Mouse (Mus musculus) heart, postnatal 4 days (tissue): ENCODE measurements around the gene Pde9a. TPM values are rescaled to one million over a fixed set of nuclear protein-coding genes. Genes with fewer than 3 reads are reported as not detected.
A peak's percentile ranks its signal among the peaks of the same experiment; 100 is the strongest.

Experiments used
- DNase-seq: peaks from one replicate; pipeline ENCODE4 v3.0.0; 2021
- total RNA-seq, 2 experiments: library from RNA; stranded (reverse); gene quantifications; 2 replicates each; pipeline ENCODE4 v1.2.3; 2021

The Pde9a gene
- total RNA-seq, 2 experiments from 2014 or later, result 9.2 to 11.3 TPM

- DNase-seq, result no peak
Measured at GRCm38 (mm10) chr17:31470766-31471418, 84.9 kb downstream of the Pde9a start.

- no peak for DNase-seq
Measured at GRCm38 (mm10) chr17:31474388-31474787, 88.4 kb downstream of the Pde9a start.

GRCm38 (mm10) chr17:31478606-31479005 is 92.6 kb downstream of the Pde9a start:
- no peak for DNase-seq

- no peak for DNase-seq
Measured at GRCm38 (mm10) chr17:31479108-31479844, 93.3 kb downstream of the Pde9a start.

GRCm38 (mm10) chr17:31486616-31487198 is 100.7 kb downstream of the Pde9a start:
- DNase-seq, result no peak

- DNase-seq, result no peak
Measured at GRCm38 (mm10) chr17:31487433-31488060, 101.5 kb downstream of the Pde9a start.

GRCm38 (mm10) chr17:31491355-31491754 is 105.3 kb downstream of the Pde9a start:
- no peak for DNase-seq

GRCm38 (mm10) chr17:31492416-31492815 is 106.4 kb downstream of the Pde9a start:
- DNase-seq, result peak; percentile 85

GRCm38 (mm10) chr17:31494989-31495388 is 109.0 kb downstream of the Pde9a start:
- no peak for DNase-seq

GRCm38 (mm10) chr17:31497726-31498125 is 111.7 kb downstream of the Pde9a start:
- no peak for DNase-seq

GRCm38 (mm10) chr17:31499725-31500124 is 113.7 kb downstream of the Pde9a start:
- no peak for DNase-seq

- no peak for DNase-seq
Measured at GRCm38 (mm10) chr17:31500416-31500815, 114.4 kb downstream of the Pde9a start.

- no peak for DNase-seq
Measured at GRCm38 (mm10) chr17:31500908-31501307, 114.9 kb downstream of the Pde9a start.

- DNase-seq, result no peak
Measured at GRCm38 (mm10) chr17:31502261-31502927, 116.4 kb downstream of the Pde9a start.

- DNase-seq, result no peak
Measured at GRCm38 (mm10) chr17:31503337-31503736, 117.3 kb downstream of the Pde9a start.

GRCm38 (mm10) chr17:31503936-31504335 is 117.9 kb downstream of the Pde9a start:
- no peak for DNase-seq

GRCm38 (mm10) chr17:31505013-31505412 is 119.0 kb downstream of the Pde9a start:
- no peak for DNase-seq

- no peak for DNase-seq
Measured at GRCm38 (mm10) chr17:31506282-31506681, 120.3 kb downstream of the Pde9a start.

GRCm38 (mm10) chr17:31510944-31511343 is 124.9 kb downstream of the Pde9a start:
- no peak for DNase-seq

- peak; percentile 85 for DNase-seq
Measured at GRCm38 (mm10) chr17:31511792-31512495, 125.9 kb downstream of the Pde9a start.

- no peak for DNase-seq
Measured at GRCm38 (mm10) chr17:31512593-31512992, 126.6 kb downstream of the Pde9a start.

GRCm38 (mm10) chr17:31514696-31515095 is 128.7 kb downstream of the Pde9a start:
- no peak for DNase-seq
